Mouse (Mus musculus) embryo, embryonic 9.5 days (tissue): Measurements from ENCODE around the gene Pfdn4.
A peak's percentile ranks its signal among the peaks of the same experiment; 100 is the strongest.

Source experiments
- DNase-seq: peaks from one replicate; pipeline ENCODE4 v3.0.0-alpha.2; 2017; ENCODE audit errors: extremely low spot score

Gene Pfdn4

GRCm38 (mm10) chr2:170548046-170548445, 51.8 kb downstream of the Pfdn4 start:
- DNase-seq: peak; percentile 56

- DNase-seq: no peak
Measured at GRCm38 (mm10) chr2:170549146-170549545, 52.9 kb downstream of the Pfdn4 start.

GRCm38 (mm10) chr2:170550240-170550639, 54.0 kb downstream of the Pfdn4 start:
- no peak for DNase-seq

- DNase-seq: no peak
Measured at GRCm38 (mm10) chr2:170552088-170552487, 55.9 kb downstream of the Pfdn4 start.

- no peak for DNase-seq
Measured at GRCm38 (mm10) chr2:170563956-170564855, 68.0 kb downstream of the Pfdn4 start.

- DNase-seq: no peak
Measured at GRCm38 (mm10) chr2:170564995-170565394, 68.8 kb downstream of the Pfdn4 start.
